Mouse (Mus musculus) spleen, postnatal 10 days (tissue): ENCODE measurements around the gene Hist1h2af.
"Not testable (repeated sequence)": the region's sequence is repeated elsewhere in the genome, so short reads cannot be mapped to it uniquely, and the experiment has no call there.

ENCODE experiments used
- DNase-seq, 2 experiments: peaks; one replicate each; pipeline ENCODE4 v3.0.0; 2021 to 2022; ENCODE audit warnings: low spot score in 2 of 2

The Hist1h2af gene

DNA sequence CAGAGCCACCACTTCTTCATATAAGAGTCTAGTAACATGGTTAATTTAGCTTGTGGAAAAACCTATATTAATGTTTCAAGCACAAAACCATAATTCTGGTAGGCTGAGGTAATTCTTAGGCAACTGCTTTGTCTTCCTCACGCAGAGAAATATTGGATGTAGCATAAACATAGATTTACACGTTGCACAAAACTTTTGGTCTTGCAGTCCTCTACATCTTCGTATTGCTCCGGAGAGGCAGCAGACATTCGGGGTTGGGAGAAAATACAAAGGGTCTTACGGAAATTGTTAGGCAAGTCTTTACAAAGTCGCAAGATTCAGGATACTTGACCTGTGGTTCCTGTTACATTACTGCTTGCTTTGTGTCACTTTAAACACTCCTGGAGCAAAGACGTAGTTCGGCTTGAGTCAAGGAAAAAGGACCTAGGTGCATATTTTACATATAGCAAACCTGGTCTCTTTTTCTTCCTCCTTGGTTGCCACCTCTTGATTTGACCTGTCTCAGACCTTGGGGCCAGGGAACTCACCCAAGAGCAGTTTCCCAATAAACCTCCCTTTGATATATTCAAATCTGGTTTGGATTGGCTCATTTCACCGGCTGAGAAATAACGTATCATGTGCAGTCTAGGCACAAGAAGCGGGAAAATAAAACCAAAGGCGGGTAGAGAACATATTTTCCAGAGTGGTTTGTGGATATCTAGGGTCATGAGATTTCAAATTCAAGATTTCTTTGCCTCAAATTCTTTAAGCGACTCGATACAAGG lies 844 bp downstream of the Hist1h2af start:
- peak; percentile 55 to 60 for DNase-seq

GRCm38 (mm10) chr13:23535137-23536075 lies 1.7 kb downstream of the Hist1h2af start, which contains the start of gene Hist1h3g:
Hist1h3g (plus strand) TSS chr13:23535422.
- peak; percentile 92 for DNase-seq

DNA sequence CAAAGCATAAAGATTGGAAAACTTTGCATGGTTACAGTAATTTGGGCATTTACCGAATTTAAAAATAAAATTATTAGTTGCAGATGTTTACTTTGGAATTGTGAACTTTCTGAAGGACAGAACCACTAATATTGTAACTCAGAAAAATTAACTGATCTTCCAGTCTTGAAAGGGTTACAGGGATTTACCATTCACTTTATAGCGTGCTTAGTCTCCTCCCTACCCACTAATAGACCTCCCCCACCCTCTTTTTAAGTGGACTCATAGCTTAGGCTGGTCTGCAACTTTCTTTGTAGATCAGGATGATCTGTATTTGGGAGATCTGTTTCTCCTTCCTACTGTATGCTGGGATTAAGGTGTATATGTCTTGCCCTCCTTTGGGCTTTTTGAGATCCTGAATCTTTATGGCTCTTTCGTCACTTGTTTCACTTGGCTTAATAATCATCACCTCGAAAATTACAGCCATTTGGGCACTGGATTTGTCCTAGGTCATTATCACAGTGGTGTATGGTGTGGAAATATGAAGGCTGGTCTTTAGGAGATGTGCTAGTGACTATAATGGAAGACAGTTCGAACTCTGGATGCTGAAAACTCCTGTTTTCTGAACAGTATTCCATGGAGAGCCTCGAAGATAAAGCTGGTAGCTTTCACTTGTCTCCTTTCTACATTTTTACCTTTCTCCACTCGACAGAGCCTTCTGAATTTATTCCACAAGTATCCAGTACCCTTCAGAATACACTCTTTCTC lies 2.5 kb downstream of the Hist1h2af start:
- DNase-seq, result no peak

- no peak for DNase-seq
These were observed 3.5 kb downstream of the Hist1h2af start for GRCm38 (mm10) chr13:23537006-23537710.

- DNase-seq, result no peak
These were observed 4.5 kb downstream of the Hist1h2af start for GRCm38 (mm10) chr13:23538249-23538648.

- DNase-seq, result not testable (repeated sequence)
These were observed 6.1 kb downstream of the Hist1h2af start for GRCm38 (mm10) chr13:23539821-23540220.

- no peak for DNase-seq
These were observed 7.8 kb downstream of the Hist1h2af start for GRCm38 (mm10) chr13:23541497-23541896.

DNA sequence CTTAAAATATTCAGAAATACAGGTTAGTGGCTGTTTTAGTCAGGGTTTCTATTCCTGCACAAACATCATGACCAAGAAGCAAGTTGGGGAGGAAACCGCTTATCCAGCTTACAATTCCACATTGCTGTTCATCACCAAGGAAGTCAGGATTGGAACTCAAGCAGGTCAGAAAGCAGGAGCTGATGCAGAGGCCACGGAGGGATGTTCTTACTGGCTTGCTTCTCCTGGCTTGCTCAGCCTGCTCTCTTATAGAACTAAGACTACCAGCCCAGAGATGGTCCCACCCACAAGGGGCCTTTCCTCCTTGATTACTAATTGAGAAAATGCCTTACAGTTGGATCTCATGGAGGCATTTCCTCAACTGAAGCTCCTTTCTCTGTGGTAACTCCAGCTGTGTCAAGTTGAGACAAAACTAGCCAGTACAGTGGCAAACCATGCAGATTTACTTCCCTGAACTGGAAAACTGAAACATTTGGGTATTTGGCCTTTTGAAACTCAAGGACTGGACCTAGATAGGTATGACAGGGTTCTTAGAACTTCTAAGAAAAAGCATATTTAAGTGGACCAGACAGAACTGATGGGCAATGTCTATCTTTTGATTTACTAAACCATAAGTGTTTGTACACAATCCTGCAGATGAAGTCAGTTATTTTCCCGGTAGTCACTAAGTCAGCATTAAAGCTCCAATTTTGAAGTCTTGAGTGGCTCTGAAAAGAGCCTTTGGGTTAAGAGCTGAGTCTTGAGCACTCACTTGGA lies 8.7 kb downstream of the Hist1h2af start:
- DNase-seq, result peak in 1 of 2 experiments; percentile 54

- peak; percentile 78 to 87 for DNase-seq
These were observed 9.4 kb downstream of the Hist1h2af start, which contains the start of gene Hist1h2bh for GRCm38 (mm10) chr13:23542999-23543607. Hist1h2bh (minus strand) TSS chr13:23543392.

DNA sequence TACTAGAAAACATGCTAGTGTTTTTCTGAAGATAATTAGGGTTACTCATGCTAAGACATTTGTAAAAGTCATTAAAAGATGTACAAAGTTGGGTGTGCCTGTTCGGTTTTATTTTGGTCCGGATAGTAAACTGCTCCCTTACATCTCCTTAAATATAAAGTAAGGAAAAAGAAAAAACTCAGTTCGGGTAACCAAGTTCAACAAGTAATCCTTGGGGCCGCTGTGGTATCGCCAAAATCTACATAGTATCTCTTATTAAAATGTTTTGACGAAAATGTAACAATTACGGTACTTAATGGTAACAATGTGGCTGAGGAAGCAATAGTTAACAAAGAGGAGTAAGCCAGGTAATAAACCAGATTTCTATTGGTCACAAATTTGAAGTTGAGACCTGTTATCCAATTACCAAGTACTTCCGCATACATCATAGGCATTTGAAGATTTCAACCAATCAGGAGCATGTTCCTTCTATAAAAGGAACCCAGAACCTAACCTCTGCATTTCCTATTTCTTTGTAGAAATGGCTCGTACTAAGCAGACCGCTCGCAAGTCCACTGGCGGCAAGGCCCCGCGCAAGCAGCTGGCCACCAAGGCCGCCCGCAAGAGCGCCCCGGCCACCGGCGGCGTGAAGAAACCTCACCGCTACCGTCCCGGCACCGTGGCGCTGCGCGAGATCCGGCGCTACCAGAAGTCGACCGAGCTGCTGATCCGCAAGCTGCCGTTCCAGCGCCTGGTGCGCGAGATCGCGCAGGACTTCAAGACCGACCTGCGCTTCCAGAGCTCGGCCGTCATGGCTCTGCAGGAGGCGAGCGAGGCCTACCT lies 10.5 kb downstream of the Hist1h2af start, which contains the start of gene Hist1h3f:
Gene Hist1h3f, plus strand, starts transcription at position 88 of the 822 bp plus-strand sequence.
- peak; percentile 81 to 87 for DNase-seq

DNA sequence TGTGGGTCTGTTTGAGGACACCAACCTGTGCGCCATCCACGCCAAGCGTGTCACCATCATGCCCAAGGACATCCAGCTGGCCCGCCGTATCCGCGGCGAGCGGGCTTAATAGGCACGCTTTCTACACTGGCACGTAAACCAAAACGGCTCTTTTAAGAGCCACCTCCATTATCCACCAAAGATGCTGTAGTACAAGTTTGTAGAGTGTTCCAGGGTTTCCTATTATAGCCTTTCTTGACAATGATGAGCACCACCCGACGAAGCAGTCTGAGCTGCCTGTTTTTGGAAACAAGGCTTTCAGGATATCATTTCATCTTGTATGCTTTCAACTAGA lies 11.0 kb downstream of the Hist1h2af start:
- peak in 1 of 2 experiments; percentile 63 for DNase-seq

DNA sequence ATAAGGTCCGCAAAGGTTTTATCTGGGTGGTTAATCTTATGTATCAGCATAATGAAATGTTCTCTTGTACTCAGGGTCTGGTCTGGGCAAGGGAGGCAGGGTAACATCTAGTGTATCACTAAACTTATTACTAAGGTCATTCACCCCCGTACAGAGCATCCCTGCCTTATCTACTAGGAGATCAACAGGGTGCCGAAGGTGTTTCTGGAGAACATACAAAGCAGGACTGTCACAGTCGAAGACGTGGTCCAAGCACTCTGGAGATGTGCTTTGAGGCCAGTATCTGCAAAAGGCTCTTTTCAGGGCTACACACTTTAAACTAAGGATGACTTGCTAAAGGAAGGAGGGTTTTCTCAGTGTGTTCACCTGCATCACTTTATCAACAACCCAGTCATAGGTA lies 13.0 kb downstream of the Hist1h2af start:
- DNase-seq, result peak in 1 of 2 experiments; percentile 17

DNA sequence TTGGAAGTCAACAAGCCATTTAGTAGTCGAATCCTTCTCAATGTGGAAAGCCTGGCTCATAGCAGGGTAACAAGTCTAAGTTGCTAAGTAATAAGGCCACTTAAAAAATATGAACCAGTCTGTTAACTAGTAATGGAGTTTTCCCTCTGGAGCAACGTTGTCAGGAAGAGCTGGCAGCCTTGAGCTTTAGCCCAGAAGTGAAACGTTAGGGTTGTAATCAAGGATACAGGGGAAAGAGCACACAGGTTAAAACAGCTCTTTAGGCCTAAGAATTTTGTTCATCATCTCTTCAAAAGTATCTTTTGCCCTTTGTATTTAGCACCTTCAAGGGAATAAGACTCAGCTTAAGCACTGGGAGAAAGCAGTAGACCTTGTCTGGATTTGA lies 17.0 kb downstream of the Hist1h2af start:
- DNase-seq, result peak; percentile 23 to 36

DNA sequence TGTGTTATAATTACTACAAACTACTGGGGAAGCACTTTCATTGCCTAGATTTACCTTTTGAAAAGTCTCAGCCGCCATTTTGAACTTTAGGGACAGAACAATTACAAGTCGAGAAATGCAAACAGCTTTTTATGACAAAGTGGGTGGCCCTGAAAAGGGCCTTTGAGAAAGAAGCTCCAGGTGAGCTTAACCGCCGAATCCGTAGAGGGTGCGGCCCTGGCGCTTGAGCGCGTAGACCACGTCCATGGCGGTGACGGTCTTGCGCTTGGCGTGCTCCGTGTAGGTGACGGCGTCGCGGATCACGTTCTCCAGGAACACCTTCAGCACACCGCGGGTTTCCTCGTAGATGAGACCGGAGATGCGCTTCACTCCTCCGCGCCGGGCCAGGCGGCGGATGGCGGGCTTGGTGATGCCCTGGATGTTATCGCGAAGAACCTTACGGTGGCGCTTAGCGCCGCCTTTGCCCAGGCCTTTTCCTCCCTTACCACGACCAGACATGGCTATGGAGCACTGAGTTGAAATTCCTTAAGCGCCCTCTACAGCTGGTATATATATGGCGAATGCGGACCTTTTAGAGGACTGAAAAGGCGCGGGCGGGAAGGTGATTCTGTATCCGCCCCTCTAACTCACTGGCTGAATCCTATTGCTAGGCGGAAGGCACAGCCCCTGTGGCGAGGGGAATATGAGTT lies 17.6 kb downstream of the Hist1h2af start, which contains the start of gene Hist1h4f:
Gene Hist1h4f, minus strand, starts transcription at position 503 of the 689 bp plus-strand sequence.
- DNase-seq, result peak; percentile 92 to 97

- DNase-seq, result peak; percentile 36 to 53
These were observed 18.5 kb downstream of the Hist1h2af start for GRCm38 (mm10) chr13:23551931-23552914.

DNA sequence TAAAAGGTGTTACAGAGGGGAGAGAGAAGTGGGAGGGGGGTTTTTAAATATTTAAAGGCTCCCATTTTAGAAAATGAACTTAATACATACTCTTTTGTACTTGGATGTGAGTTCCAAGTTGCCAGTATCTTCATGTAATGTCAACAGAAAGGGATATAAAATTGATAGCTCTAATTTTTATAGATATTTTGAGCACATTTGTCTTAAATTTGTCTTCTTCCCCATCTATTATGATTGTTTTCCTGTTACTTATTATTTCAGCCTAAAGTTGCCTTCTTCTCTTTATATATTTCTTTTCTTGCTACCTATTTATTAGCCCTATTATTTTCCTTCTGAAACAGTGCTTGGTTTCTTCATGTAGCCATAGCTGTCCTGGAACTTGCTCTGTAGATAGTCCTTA lies 19.3 kb downstream of the Hist1h2af start, which contains the start of gene Hist1h1d:
Gene Hist1h1d, plus strand, starts transcription at position 301 of the 400 bp plus-strand sequence.
- DNase-seq, result no peak

GRCm38 (mm10) chr13:23554393-23554792 lies 20.7 kb downstream of the Hist1h2af start:
- no peak for DNase-seq
